Mouse (Mus musculus) liver, embryonic 12.5 days (tissue): ENCODE results near the gene Col4a1. TPM values are rescaled to one million over a fixed set of nuclear protein-coding genes. Genes with fewer than 3 reads are reported as not detected.

Experiments
- ATAC-seq: fragments of 200-750 bp; cut with Nextera tagmentation; 2 replicates; pipeline ENCODE4 v1.8.0; 2017; ENCODE audit warnings: moderate number of reproducible peaks, mild to moderate bottlenecking, moderate library complexity
- H3K27ac ChIP-seq: fragments of 300-500 bp; sonication (generic); 2 replicates; pipeline ENCODE4 v1.5.1; 2016; ENCODE audit warnings: mild to moderate bottlenecking
- H3K27me3 ChIP-seq: fragments of 300-500 bp; sonication (generic); replicated peaks from 2 replicates; pipeline ENCODE4 v1.6.1; 2016; ENCODE audit warnings: mild to moderate bottlenecking, moderate library complexity
- H3K36me3 ChIP-seq: fragments of 300-500 bp; sonication (generic); 2 replicates; pipeline ENCODE4 v1.6.1; 2016; ENCODE audit warnings: mild to moderate bottlenecking, moderate library complexity
- H3K4me1 ChIP-seq: fragments of 300-500 bp; sonication (generic); 2 replicates; pipeline ENCODE4 v1.6.1; 2016
- H3K4me2 ChIP-seq: fragments of 300-500 bp; sonication (generic); 2 replicates; pipeline ENCODE4 v1.6.1; 2016; ENCODE audit warnings: mild to moderate bottlenecking, moderate library complexity
- H3K4me3 ChIP-seq: fragments of 300-500 bp; sonication (generic); 2 replicates; pipeline ENCODE4 v1.5.1; 2016; ENCODE audit warnings: mild to moderate bottlenecking, moderate library complexity
- H3K9ac ChIP-seq: fragments of 300-500 bp; sonication (generic); 2 replicates; pipeline ENCODE4 v1.6.1; 2016; ENCODE audit warnings: mild to moderate bottlenecking, moderate library complexity
- H3K9me3 ChIP-seq: fragments of 300-500 bp; sonication (generic); replicated peaks from 2 replicates; pipeline ENCODE4 v1.6.1; 2016; ENCODE audit warnings: mild to moderate bottlenecking, moderate library complexity
- WGBS: fragments of 180-500 bp; shearing (Covaris S2); methylation state at CpG from one replicate; pipeline ENCODE4 v1.1.7; 2016; ENCODE audit not compliant: insufficient replicate concordance; 5-methylcytosine and 5-hydroxymethylcytosine counted together
- polyA plus RNA-seq: library from polyadenylated mRNA; unstranded; fragments of >200 nt; fragmentation: Nextera tagmentation; extraction: Ambion mirVana; gene quantifications from 2 replicates; pipeline ENCODE4 v1.2.1, GENCODE M21; 2016

Col4a1 gene
- polyA plus RNA-seq, 1 experiment from 2014 or later: 30.9 TPM

DNA sequence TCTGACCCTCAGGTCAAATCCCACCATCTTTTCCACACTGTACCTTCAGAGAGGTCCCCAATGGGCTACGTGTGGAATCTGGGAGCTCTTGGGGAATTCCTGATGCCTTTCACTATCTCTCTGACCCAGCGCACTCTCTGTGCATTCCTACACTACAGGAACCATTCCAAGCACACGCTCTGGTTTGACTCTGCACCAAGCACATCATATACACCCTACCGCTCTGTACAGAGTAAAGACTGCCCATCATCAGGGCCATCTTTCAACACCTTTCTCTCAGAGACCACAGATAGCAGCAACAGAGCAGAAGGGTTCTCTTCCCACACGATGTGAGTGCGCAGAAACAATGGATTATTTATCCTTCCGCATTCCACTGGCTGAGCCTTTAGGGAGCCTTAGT is 38.2 kb downstream of the Col4a1 start:
- ATAC-seq: no peak
- WGBS: 68% methylated on average over 7 of the region's 7 CpGs
- no peak overlapping the region for H3K4me2 ChIP-seq
- no peak overlapping the region for H3K9ac ChIP-seq
- H3K4me1 ChIP-seq: peaks cover 16% of the 10 kb centered on the region
- no peaks in the 10 kb centered on the region for H3K9me3 ChIP-seq
- peaks cover 21% of the 10 kb centered on the region for H3K27me3 ChIP-seq
- H3K36me3 ChIP-seq: no peaks in the 10 kb centered on the region
- H3K27ac ChIP-seq: no peak overlapping the region
- no peak overlapping the region for H3K4me3 ChIP-seq

DNA sequence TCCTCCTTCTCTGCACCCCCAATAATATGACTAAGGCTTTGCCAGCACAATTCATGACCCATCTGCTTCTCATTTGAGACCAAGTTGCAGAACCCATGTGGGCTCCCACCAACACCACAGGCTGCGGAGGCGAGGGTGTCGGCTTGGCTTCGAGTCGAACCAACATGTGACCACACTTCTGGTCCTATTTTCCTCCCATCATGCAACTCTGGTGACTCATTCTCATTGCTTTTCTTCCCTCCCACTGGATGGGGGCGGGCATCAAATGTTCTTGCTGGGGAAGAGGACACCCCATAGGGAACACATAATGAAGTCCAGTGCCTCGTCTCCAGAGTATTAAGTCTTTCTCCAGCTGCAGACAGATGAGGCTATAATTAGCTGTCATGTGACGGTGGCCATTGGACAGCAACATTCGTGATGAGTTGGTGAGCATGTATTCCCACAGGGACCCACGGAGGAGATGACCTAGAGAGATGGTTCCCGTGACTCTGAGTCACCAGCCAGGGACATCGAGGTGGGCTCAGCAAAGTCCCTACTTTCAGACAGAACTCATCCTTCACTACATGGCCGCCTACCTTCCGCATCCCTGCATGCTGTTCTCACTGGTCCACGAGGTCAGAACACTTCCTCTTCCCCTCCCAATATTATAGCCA is 39.0 kb downstream of the Col4a1 start:
- Histone ChIP-seq H3K4me1 (peaks cover 11% of the 10 kb centered on the region), H3K9me3 (no peaks in the 10 kb centered on the region), H3K4me2 (no peak overlapping the region), H3K36me3 (no peaks in the 10 kb centered on the region), H3K27me3 (peaks cover 13% of the 10 kb centered on the region), H3K27ac (no peak overlapping the region), H3K4me3 (no peak overlapping the region), H3K9ac (no peak overlapping the region)
- no peak for ATAC-seq
- WGBS: 72% methylated on average over 15 of the region's 15 CpGs

- no peaks in the 10 kb centered on the region for H3K4me1 ChIP-seq
- 47% methylated on average over 6 of the region's 6 CpGs for WGBS
- H3K9me3 ChIP-seq: no peaks in the 10 kb centered on the region
- no peak overlapping the region for H3K27ac ChIP-seq
- no peak overlapping the region for H3K4me2 ChIP-seq
- ATAC-seq: no peak
- H3K27me3 ChIP-seq: 0 out of 2 replicates have a peak, but pooled peaks cover 5% of the 10 kb centered on the region
- H3K36me3 ChIP-seq: no peaks in the 10 kb centered on the region
- no peak overlapping the region for H3K9ac ChIP-seq
- H3K4me3 ChIP-seq: no peak overlapping the region
Measured at GRCm38 (mm10) chr8:11272205-11272604, 40.4 kb downstream of the Col4a1 start.

- H3K27me3 ChIP-seq: 0 out of 2 replicates have a peak, but pooled peaks cover 5% of the 10 kb centered on the region
- no peak overlapping the region for H3K4me3 ChIP-seq
- no peak overlapping the region for H3K27ac ChIP-seq
- H3K9ac ChIP-seq: no peak overlapping the region
- 37% methylated on average over 6 of the region's 6 CpGs for WGBS
- H3K36me3 ChIP-seq: no peaks in the 10 kb centered on the region
- no peaks in the 10 kb centered on the region for H3K4me1 ChIP-seq
- no peak for ATAC-seq
- H3K9me3 ChIP-seq: no peaks in the 10 kb centered on the region
- H3K4me2 ChIP-seq: no peak overlapping the region
Measured at GRCm38 (mm10) chr8:11270826-11271225, 41.8 kb downstream of the Col4a1 start.

GRCm38 (mm10) chr8:11268753-11269152 is 43.9 kb downstream of the Col4a1 start:
- H3K9ac ChIP-seq: no peak overlapping the region
- no peak overlapping the region for H3K4me3 ChIP-seq
- no peak overlapping the region for H3K4me2 ChIP-seq
- 55% methylated on average over 6 of the region's 6 CpGs for WGBS
- no peaks in the 10 kb centered on the region for H3K9me3 ChIP-seq
- no peaks in the 10 kb centered on the region for H3K36me3 ChIP-seq
- no peaks in the 10 kb centered on the region for H3K27me3 ChIP-seq
- no peak for ATAC-seq
- no peaks in the 10 kb centered on the region for H3K4me1 ChIP-seq
- no peak overlapping the region for H3K27ac ChIP-seq

GRCm38 (mm10) chr8:11266471-11266870 is 46.2 kb downstream of the Col4a1 start:
- Histone ChIP-seq H3K4me3 (no peak overlapping the region), H3K4me2 (no peak overlapping the region), H3K9ac (no peak overlapping the region), H3K4me1 (no peaks in the 10 kb centered on the region), H3K9me3 (no peaks in the 10 kb centered on the region), H3K36me3 (no peaks in the 10 kb centered on the region), H3K27me3 (no peaks in the 10 kb centered on the region), H3K27ac (no peak overlapping the region)
- ATAC-seq: no peak
- WGBS: 55% methylated on average over 2 of the region's 2 CpGs

DNA sequence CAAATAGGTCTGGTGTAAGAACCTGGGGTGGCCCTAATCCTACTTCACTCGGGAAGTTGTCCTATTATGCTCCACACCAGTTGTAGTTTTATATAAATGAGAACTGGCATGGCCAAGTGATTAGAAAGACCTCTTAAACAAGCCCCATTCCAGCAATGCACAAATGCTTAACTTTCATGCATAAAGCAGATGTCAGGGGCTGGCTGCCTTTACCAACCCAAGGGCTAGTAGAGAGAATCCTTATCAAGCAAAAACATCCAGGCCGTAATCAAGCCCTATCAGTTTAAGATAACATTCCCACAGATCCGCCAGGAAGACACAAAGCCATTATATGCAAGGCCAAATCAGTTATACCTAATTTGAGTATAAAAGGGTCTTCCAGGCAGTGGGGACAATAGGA is 46.7 kb downstream of the Col4a1 start:
- H3K9ac ChIP-seq: no peak overlapping the region
- H3K9me3 ChIP-seq: no peaks in the 10 kb centered on the region
- no peak for ATAC-seq
- WGBS: 51% methylated on average over 3 of the region's 3 CpGs
- H3K4me1 ChIP-seq: no peaks in the 10 kb centered on the region
- no peak overlapping the region for H3K4me3 ChIP-seq
- no peak overlapping the region for H3K4me2 ChIP-seq
- no peak overlapping the region for H3K27ac ChIP-seq
- no peaks in the 10 kb centered on the region for H3K36me3 ChIP-seq
- H3K27me3 ChIP-seq: no peaks in the 10 kb centered on the region

GRCm38 (mm10) chr8:11263848-11264247 is 48.8 kb downstream of the Col4a1 start:
- Histone ChIP-seq H3K4me1 (peaks cover 18% of the 10 kb centered on the region), H3K9me3 (no peaks in the 10 kb centered on the region), H3K9ac (no peak overlapping the region), H3K27me3 (no peaks in the 10 kb centered on the region), H3K4me2 (no peak overlapping the region), H3K4me3 (no peak overlapping the region), H3K27ac (no peak overlapping the region), H3K36me3 (no peaks in the 10 kb centered on the region)
- no peak for ATAC-seq
- WGBS: 73% methylated on average over 6 of the region's 6 CpGs

DNA sequence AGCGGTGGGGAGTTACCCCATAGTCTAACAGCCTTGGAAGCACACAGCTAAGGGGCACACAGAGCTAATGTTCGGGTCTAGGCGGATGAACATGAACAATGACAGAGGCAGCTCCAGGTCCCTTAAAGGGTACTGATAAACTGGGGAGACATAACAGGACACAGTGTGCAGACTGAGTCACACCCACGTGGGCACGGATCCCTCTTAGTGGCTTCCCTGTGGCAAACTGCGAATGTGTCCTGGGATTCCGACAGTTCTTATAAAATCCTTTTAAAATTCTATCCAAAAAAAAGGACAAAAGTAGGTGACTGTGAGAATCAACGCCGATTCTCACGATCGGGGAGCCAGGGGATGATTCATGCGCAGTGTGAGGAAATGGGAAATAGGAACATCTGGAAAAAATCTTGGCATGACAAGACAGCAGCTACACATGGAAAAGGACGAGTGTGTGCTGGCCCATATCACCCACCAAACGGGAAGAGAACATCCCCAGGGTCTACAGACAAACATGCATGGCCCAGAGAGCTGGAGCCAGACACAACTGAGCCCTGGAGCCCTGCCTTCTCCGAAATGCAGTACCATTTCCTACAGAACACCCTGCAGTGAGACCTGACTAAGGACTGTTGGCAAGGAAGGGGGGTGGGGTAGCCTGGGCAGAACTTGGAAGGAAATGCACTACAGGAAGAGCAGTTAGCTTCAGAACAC is 50.4 kb downstream of the Col4a1 start:
- no peak overlapping the region for H3K4me3 ChIP-seq
- H3K9ac ChIP-seq: no peak overlapping the region
- no peaks in the 10 kb centered on the region for H3K27me3 ChIP-seq
- 64% methylated on average over 15 of the region's 15 CpGs for WGBS
- peaks cover 21% of the 10 kb centered on the region for H3K4me1 ChIP-seq
- no peaks in the 10 kb centered on the region for H3K36me3 ChIP-seq
- H3K27ac ChIP-seq: no peak overlapping the region
- H3K9me3 ChIP-seq: no peaks in the 10 kb centered on the region
- ATAC-seq: no peak
- no peak overlapping the region for H3K4me2 ChIP-seq

DNA sequence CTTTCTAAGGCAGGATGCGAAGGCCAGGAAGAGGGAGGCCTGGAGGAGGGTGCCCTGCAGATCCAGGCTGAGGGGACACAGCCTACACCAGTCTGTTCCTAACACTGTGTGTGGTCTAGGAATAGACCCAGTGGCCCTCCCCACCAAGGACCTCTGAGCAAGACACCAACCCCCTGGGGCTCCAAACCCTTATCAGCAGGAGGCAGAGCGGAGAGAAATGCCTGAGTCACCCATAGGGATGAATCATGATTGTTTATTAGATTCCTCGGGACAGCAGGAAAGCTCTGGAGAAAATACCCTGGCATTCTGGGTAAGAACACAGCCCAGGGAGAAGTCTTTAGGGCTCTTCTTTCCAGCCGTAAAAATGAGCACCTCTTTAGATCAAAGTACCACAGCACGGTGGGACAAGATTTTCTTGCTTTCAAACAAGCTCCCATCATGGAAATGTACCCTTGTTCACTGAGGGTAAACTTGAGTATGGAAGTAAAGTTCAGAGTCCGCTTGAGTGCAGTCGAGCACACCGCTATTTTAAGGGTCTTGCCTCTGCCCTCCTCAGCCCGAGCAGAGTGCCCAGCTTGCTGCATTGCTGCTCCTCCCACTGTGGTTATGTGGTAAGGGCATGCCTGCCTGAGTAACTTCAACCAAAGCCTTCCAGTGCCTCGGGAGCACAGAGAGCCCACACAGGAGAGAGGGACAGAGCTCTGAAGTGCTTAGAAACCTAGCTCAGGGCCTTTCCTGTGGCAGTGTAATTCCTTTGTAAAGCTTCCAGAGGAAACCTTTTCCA is 52.6 kb downstream of the Col4a1 start:
- H3K4me2 ChIP-seq: peak overlapping the region; percentile 3; the same call in 1 of the 2 replicates
- H3K9ac ChIP-seq: no peak overlapping the region
- H3K4me3 ChIP-seq: no peak overlapping the region
- H3K4me1 ChIP-seq: peaks cover 21% of the 10 kb centered on the region
- 9% methylated on average over 10 of the region's 10 CpGs for WGBS
- H3K27ac ChIP-seq: no peak overlapping the region
- ATAC-seq: peak; percentile 66
- H3K27me3 ChIP-seq: no peaks in the 10 kb centered on the region; the same call in 1 of the 2 replicates
- H3K36me3 ChIP-seq: no peaks in the 10 kb centered on the region
- H3K9me3 ChIP-seq: no peaks in the 10 kb centered on the region

DNA sequence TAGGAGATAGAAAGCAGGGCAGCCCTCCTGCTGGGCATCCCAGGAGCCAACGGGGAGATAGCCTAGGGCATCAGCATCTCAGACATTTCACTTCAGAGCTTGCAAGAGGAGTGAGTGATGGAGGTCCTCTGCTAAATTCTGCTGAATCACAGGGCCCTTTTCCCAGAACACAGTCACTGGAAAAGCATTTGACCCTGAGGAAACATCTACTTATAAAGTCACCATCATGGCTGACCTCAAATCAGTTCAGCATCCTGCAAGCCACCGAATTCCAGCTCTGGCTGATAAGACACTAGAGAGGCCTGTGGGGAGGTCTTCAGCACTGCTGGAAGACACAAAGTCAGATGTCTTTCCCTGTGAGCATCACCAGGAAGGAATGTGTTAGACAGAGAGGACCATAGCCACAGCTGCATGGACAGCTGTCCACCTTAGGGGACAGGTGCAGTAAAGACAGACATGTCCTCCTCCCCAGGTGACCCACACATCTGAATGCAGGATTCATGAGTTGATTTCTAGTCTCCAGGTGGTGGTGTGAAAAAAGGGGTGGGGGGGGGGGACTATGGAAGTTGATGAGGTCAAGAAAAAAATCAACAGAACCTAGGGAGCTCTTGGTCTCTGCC is 54.0 kb downstream of the Col4a1 start:
- WGBS: 23% methylated on average over 2 of the region's 2 CpGs
- Histone ChIP-seq H3K4me1 (peaks cover 21% of the 10 kb centered on the region), H3K4me3 (no peak overlapping the region), H3K9me3 (no peaks in the 10 kb centered on the region), H3K4me2 (no peak overlapping the region), H3K9ac (no peak overlapping the region), H3K36me3 (no peaks in the 10 kb centered on the region), H3K27ac (no peak overlapping the region), H3K27me3 (no peaks in the 10 kb centered on the region; the same call in 1 of the 2 replicates)
- no peak for ATAC-seq
